Mouse (Mus musculus) liver, embryonic 14.5 days (tissue): ENCODE data around the gene Wdr31.

Experiments used
- CTCF ChIP-seq: IDR thresholded peaks from 2 replicates; pipeline ENCODE4 v1.5.1; 2016; ENCODE audit warnings: antibody characterized with exemption, low read depth, control low read depth
- EP300 ChIP-seq: IDR thresholded peaks from 2 replicates; pipeline ENCODE4 v1.6.1; 2016; ENCODE audit warnings: antibody characterized with exemption, low read depth

- no peak for TF ChIP-seq EP300
- TF ChIP-seq CTCF = no peak
Measured at GRCm38 (mm10) chr4:62425891-62426290, 44.8 kb downstream of the Wdr31 start.
